8 mouse cellular contexts compared by ENCODE assay signal in the genomic region with DNA sequence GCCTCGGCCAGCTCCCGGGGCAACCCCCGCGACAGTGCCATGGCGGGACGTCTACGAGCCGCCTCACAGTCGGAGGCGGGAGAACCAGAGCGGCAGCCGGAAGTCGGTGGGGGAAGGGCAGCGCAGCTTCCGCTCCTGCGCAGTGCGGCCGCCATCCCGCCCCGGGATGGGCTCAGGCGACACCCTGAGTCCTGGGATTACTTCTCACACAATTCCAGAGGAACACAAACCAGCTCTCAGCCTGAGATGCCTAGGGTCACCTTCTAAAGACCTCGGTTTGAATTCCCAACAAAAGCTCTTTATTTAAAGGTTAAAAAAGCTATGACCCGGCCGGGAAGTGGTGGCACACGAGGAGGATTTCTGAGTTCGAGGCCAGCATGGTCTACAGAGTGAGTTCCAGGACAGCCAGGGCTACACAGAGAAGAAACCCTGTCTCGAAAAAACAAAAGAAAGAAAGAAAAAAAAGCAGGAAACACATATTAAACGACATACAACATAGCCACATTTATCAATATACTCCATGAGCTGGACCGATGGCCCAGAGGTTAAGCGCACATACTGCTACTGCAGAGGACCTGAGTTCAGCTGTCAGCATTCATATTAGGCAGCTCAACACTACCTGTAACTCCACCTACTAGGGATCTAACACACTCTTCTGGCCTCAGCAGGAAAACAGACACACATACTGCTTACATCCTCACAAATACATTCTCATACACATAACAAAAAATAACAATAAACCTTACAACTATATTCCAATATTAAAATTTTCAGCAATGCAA. TPM values are rescaled to one million over a fixed set of nuclear protein-coding genes. Genes with fewer than 3 reads are reported as not detected.
DNase-seq lines count a peak whose midpoint lies in the region; ATAC-seq and TF ChIP-seq lines count a peak whose summit lies in the region.

No protein-coding gene starts in this region.

- peak; percentile 91 for TF ChIP-seq POLR2A in cortical plate, adult 2 months (IDR thresholded peaks at IDR 0.05; ENCODE audit: extremely low read depth, insufficient read depth, low read length)

- peak; percentile 92 for ATAC-seq in activated CD4-positive, CD25-positive, alpha-beta regulatory T cell, adult 4 months
- peak; percentile 97 for ATAC-seq in inflammation-experienced regulatory T-cells, adult 6 months
- peak; percentile 95 for ATAC-seq in megakaryocyte-erythroid progenitor cell, adult 5-6 weeks (replicated peaks; ENCODE audit: low FRiP score, low TSS enrichment, poor library complexity, severe bottlenecking)

- H3K4me3 ChIP-seq in cortical plate, adult 2 months (ENCODE audit: insufficient read depth, low read length) = peak overlapping the region; percentile 84

- DNase-seq in gastrocnemius, postnatal 10 days = peak; percentile 93
- DNase-seq in left cerebral cortex, postnatal 10 days (ENCODE audit: extremely low spot score in 1 of 2, low spot score in 2 of 2) = peak; percentile 90 to 95
- DNase-seq in right cerebral cortex, postnatal 25 days = peak; percentile 93
- peak; percentile 89 to 93 for DNase-seq in urinary bladder, postnatal 4 days (ENCODE audit: low spot score in 2 of 2)

- intact Hi-C loops in left cerebral cortex, postnatal 10 days (cut with DNase I) = no loop called here

- H3K27ac ChIP-seq in cortical plate, adult 2 months (ENCODE audit: insufficient read depth, low read length) = peak overlapping the region; percentile 79; the same call in 1 of the 2 replicates

- H3K4me1 ChIP-seq in cortical plate, adult 2 months (ENCODE audit: control insufficient read depth, insufficient read depth, low read length) = no peaks in the 10 kb centered on the region

- no peak for TF ChIP-seq CTCF in cortical plate, adult 2 months (IDR thresholded peaks at IDR 0.05; ENCODE audit: extremely low read depth, insufficient read depth, low read length)

RNA-seq across cellular contexts. Expression of a gene that starts 0.7 kb away (rescaled TPM):
- polyA plus RNA-seq in activated CD4-positive, CD25-positive, alpha-beta regulatory T cell, adult 4 months (2017; shearing (Covaris generic)) = 10 to 100 TPM; 93.3 to 94.9 TPM
- polyA plus RNA-seq in cortical plate, adult 2 months (2012; rRNA removed) = 97.3 and 99.8 TPM in 2 replicates
- total RNA-seq in gastrocnemius, postnatal 10 days (2021) = 10 to 100 TPM; 47.2 to 55.3 TPM
- polyA plus RNA-seq in inflammation-experienced regulatory T-cells, adult 6 months (2017; shearing (Covaris generic)) = 10 to 100 TPM; 74.4 to 98.1 (median 87.7) TPM
- total RNA-seq in left cerebral cortex, postnatal 10 days (2021) = 10 to 100 TPM; 77.3 to 80.7 TPM
- 180 and 188 TPM in 2 replicates for total RNA-seq in megakaryocyte-erythroid progenitor cell, adult 5-6 weeks (2014; fragmentation: Nextera tagmentation)
- total RNA-seq in megakaryocyte-erythroid progenitor cell, adult 5-6 weeks (2017) = 234 and 250 TPM in 2 replicates

RNA-seq across cellular contexts. Expression of a gene that starts 27.8 kb away (rescaled TPM):
- polyA plus RNA-seq in activated CD4-positive, CD25-positive, alpha-beta regulatory T cell, adult 4 months (2017; shearing (Covaris generic)) = 10 to 100 TPM; 23.4 to 35.1 TPM
- polyA plus RNA-seq in cortical plate, adult 2 months (2012; rRNA removed) = 28.3 and 30.5 TPM in 2 replicates
- 10 to 100 TPM; 19.5 to 23.2 TPM for total RNA-seq in gastrocnemius, postnatal 10 days (2021)
- polyA plus RNA-seq in inflammation-experienced regulatory T-cells, adult 6 months (2017; shearing (Covaris generic)) = 10 to 100 TPM; 26.1 to 31.0 (median 28.5) TPM
- total RNA-seq in left cerebral cortex, postnatal 10 days (2021) = 10 to 100 TPM; 24.9 to 28.9 TPM
- total RNA-seq in megakaryocyte-erythroid progenitor cell, adult 5-6 weeks (2014; fragmentation: Nextera tagmentation) = 15.2 and 18.2 TPM in 2 replicates
- total RNA-seq in megakaryocyte-erythroid progenitor cell, adult 5-6 weeks (2017) = 27.4 and 39.7 TPM in 2 replicates

RNA-seq across cellular contexts. Expression of a gene that starts 35.6 kb away (rescaled TPM):
- not detected for polyA plus RNA-seq in activated CD4-positive, CD25-positive, alpha-beta regulatory T cell, adult 4 months (2017; shearing (Covaris generic))
- 11.0 and 12.5 TPM in 2 replicates for polyA plus RNA-seq in cortical plate, adult 2 months (2012; rRNA removed)
- 10 to 100 TPM; 10.5 to 15.2 TPM for total RNA-seq in gastrocnemius, postnatal 10 days (2021)
- not detected for polyA plus RNA-seq in inflammation-experienced regulatory T-cells, adult 6 months (2017; shearing (Covaris generic))
- 10 to 100 TPM; 18.5 to 21.5 TPM for total RNA-seq in left cerebral cortex, postnatal 10 days (2021)
- total RNA-seq in megakaryocyte-erythroid progenitor cell, adult 5-6 weeks (2014; fragmentation: Nextera tagmentation) = not detected in 2 replicates
- not detected in 2 replicates for total RNA-seq in megakaryocyte-erythroid progenitor cell, adult 5-6 weeks (2017)

Comparison
In these comparisons a context has a peak if more than half of its experiments do, and no peak if none do; other contexts are left out.
1. Peak in every context shown above with its lines: DNase-seq, ATAC-seq, H3K4me3 ChIP-seq and H3K27ac ChIP-seq.
2. RNA of a gene that starts 35.6 kb away (total RNA-seq): 18.5 to 21.5 TPM in left cerebral cortex, postnatal 10 days and 10.5 to 15.2 TPM in gastrocnemius, postnatal 10 days; not detected in megakaryocyte-erythroid progenitor cell, adult 5-6 weeks; every median in the first group is over 10 times any median in the second.